Mouse (Mus musculus) T-cell, adult 2 months (primary cell): ENCODE measurements around the gene Nostrin.
A peak's percentile ranks its signal among the peaks of the same experiment; 100 is the strongest.

Experiments
- DNase-seq: peaks from one replicate; pipeline ENCODE4 v3.0.0; 2022; ENCODE audit warnings: low spot score

Gene Nostrin

DNA sequence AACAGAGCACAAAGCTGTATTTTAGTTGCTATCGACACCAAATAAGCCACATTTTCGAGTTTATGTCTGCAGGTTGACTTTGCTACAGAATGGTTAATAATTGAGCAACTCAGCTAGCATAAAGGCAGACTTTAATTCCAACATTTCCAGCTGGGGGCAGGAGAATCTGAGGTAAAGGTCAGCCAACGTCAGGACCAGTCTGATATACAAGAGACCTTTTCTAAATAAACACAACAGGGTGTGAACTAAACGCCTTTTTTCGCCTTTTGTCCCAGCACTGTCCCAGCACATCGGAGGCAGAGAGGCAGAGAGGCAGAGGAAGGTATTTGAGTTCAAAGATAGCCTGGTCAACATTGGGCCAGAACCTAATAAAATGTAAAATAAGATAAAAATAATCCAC is 69.6 kb downstream of the Nostrin start:
- DNase-seq: no peak

- DNase-seq: peak; percentile 93
These were observed 70.3 kb downstream of the Nostrin start, which contains the start of gene Spc25 for GRCm38 (mm10) chr2:69205791-69206351. Gene Spc25, minus strand, starts transcription at chr2:69206194.

DNA sequence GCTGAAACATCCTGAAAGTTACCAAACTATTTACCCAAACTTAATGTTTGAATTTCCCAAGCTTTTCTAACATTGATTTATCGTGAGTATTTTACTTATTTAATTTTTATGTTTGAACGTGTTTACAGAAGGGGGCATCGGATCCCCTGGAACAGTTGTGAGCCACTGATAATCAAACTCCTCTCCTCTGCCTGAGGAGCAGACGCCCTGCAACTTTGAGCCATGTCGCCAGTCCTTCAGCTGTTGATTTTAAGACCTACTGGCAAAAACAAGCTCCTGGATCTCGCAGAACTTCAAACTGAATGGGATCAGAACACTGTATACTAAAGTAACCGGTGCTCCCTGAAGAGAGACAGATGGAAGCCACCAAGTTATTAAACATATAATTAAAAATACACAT is 70.9 kb downstream of the Nostrin start:
- DNase-seq: no peak

- DNase-seq: no peak
These were observed 74.1 kb downstream of the Nostrin start for GRCm38 (mm10) chr2:69209684-69210083.

- DNase-seq: no peak
These were observed 75.2 kb downstream of the Nostrin start, which contains the start of gene G6pc2 for GRCm38 (mm10) chr2:69210773-69211172. Gene G6pc2, plus strand, starts transcription at chr2:69211073.

DNA sequence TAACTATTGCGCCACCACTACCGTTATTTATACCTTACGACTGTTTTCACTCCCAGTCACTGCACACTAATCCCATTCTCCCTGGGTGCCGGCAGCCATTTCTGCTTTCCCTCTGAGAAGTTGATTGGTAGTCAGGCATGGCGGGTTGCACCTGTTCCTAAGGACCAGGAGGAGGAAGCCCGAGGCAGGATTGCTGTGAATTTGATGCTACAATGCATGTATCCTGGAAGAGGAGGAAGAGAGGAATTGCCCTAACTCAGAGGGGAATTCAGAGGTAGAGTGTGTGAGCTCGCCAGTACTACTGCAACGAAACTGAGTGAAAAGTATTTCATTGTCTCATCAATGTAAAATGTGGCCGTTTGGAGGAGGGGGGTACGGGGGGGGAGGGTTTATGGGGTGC is 77.1 kb downstream of the Nostrin start:
- DNase-seq: no peak

- no peak for DNase-seq
These were observed 79.6 kb downstream of the Nostrin start for GRCm38 (mm10) chr2:69215242-69215641.

GRCm38 (mm10) chr2:69221868-69222416 is 86.3 kb downstream of the Nostrin start:
- no peak for DNase-seq

DNA sequence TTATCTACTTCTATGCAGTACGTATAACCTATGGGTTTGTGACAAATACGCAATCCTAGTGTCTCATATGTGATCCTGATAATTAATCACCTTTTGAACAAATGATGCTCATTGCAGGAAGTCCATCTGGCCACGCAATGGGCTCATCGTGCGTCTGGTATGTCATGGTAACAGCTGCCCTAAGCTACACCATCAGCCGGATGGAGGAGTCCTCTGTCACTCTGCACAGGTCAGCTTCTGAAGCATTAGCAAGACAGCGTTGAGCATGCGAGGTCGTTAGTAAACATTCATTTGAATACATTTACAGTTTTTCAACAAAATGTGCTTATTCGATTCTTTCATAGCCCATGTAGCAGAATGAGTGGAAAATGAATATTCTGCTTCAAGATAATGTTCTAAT is 87.2 kb downstream of the Nostrin start:
- DNase-seq: no peak

DNA sequence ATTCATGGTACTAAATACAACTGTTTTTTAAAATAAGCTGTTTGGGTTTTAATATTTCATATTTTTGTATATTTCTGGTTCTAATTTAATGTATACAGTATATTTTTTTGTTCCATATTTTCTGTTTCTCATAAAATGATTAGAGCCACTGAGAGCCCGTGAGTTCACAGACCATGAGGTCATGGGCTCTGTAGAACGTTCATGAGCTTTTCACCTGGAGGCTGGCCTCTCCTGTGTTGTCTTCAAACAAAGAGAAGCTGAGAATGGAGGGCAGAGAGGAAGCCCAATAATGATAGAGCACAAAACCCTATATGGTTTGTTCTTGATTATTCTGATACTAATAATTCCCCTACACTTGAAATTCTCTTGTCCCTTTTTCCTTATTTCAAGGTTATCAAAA is 89.1 kb downstream of the Nostrin start:
- DNase-seq: no peak

DNA sequence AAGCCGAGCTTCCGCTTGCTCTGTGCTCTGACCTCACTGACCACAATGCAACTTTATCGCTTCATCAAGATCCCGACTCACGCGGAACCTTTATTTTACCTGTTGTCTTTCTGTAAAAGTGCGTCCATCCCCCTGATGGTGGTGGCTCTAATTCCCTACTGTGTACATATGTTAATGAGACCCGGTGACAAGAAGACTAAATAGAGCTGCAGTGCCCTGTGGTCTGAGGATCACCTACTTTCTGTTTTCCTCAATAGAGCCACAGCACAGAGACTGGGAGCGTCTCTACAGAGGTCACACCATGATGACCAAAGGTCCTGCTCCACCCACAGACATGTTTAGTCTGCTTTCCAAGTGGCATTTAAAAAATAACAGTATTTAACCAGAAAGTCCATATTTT is 91.3 kb downstream of the Nostrin start:
- DNase-seq: no peak

DNA sequence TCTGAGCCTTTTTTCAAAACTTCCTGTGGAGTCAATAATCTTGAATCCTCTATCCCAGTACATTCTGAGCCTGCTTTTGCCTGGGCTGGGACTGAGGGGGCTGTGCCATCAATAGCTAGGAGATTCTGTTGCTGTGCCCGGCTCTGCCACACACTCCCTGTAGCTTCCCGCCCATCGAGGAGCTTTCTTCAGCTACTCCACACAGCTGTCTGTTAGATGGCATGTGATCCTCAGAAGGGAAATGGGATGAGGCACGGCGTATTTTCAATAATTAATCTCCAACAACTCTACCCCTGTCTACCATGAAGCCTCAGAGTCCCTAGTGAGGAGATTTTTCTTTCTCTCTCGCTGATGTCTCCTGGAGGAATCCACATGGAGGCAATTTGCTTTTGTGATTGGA is 93.0 kb downstream of the Nostrin start:
- DNase-seq: no peak

DNA sequence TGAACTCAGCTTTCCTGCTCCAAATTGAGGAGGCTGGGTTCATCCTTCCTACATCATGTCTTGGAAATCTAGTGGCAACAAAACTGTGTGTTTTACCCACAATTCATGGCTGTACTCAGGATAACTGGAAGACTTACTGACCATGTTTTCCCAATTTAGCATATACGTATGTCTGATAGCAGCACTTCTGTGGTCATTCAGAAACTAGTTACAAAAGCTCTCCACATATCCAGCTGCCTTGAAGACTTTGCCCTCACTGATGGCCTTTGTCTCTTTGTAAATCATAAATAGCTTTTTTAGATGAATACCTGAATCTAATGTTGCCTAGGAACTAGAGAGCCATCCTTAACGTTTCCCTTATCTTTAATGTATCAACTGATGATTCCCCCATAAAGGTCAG is 94.5 kb downstream of the Nostrin start:
- no peak for DNase-seq

GRCm38 (mm10) chr2:69232101-69232500 is 96.5 kb downstream of the Nostrin start:
- no peak for DNase-seq

DNA sequence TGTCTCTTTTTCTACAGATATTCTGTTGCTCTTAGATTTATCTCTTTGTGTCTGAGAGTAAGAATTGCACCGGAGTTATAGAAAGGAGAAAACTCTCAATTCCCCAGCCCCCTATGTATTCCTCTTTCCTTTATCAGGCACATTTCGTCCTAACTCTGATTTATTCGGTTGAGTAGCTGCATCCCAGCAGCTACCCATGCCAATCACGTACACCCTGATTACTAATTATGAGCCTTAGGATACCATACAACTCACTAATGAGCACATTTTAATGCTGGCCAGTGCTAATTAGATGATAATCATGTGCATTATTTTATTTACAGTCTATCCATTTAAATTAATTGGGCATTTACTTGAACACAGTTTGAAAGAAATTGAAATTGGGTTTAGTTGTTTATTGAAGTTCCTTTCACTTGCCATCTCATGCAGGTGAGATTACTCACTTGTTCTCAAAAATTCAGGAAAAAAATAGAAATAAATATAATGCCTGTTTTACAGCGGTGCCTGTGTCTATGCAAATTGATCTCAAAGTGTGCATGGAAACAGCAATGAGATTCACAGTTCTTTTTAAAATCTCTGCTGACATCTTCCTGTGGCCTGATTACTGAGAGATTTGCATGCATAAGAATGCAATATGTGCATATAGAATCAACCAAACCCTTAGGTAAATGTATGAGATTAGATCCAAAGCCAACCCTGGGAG is 99.5 kb downstream of the Nostrin start:
- DNase-seq: no peak
